Mouse (Mus musculus) kidney, adult 2 months (tissue): Measurements from ENCODE around the gene Tcte1. TPM values are rescaled to one million over a fixed set of nuclear protein-coding genes. Genes with fewer than 3 reads are reported as not detected.

Experiments used
- DNase-seq: peaks from one replicate; pipeline ENCODE4 v3.0.0; 2021
- H3K27ac ChIP-seq: fragments of 200-500 bp; 2 replicates; pipeline ENCODE4 v1.5.1; 2012; ENCODE audit warnings: low read depth, low read length, control low read depth, inconsistent platforms; ENCODE audit not compliant: insufficient read depth
- H3K27me3 ChIP-seq: fragments of 200-500 bp; replicated peaks from 2 replicates; pipeline ENCODE4 v1.6.1; 2012; ENCODE audit warnings: mild to moderate bottlenecking, moderate library complexity, low read length, inconsistent platforms; ENCODE audit not compliant: control insufficient read depth, insufficient read depth
- H3K36me3 ChIP-seq: fragments of 200-500 bp; 2 replicates; pipeline ENCODE4 v1.6.1; 2012; ENCODE audit warnings: mild to moderate bottlenecking, moderate library complexity, low read length, inconsistent platforms; ENCODE audit not compliant: control insufficient read depth, insufficient read depth
- H3K4me1 ChIP-seq: fragments of 200-500 bp; 2 replicates; pipeline ENCODE4 v1.6.1; 2011; ENCODE audit warnings: low read length; ENCODE audit not compliant: control insufficient read depth, insufficient read depth
- H3K4me3 ChIP-seq: fragments of 200-500 bp; 2 replicates; pipeline ENCODE4 v1.5.1; 2011; ENCODE audit warnings: mild to moderate bottlenecking, low read depth, low read length, control low read depth; ENCODE audit not compliant: insufficient read depth
- CTCF ChIP-seq: fragments of 200-500 bp; conservative IDR thresholded peaks from 2 replicates; pipeline ENCODE4 v1.5.1; 2011; ENCODE audit warnings: low read depth, mild to moderate bottlenecking, control low read depth, low read length, moderate library complexity, mixed read lengths; ENCODE audit not compliant: insufficient read depth, insufficient read length
- POLR2A ChIP-seq: fragments of 200-500 bp; IDR thresholded peaks from one replicate; pipeline ENCODE4 v1.6.1; 2011; ENCODE audit warnings: low read depth, low read length, control low read depth
- WGBS: fragments of 180-500 bp; shearing (Covaris S2); methylation state at CpG from one replicate; pipeline ENCODE4 v1.1.7; 2018; 5-methylcytosine and 5-hydroxymethylcytosine counted together
- polyA plus RNA-seq: library from polyadenylated mRNA; depleted of rRNA; stranded (reverse); fragments of >200 nt; gene quantifications from 2 replicates; pipeline ENCODE4 v1.2.3, GENCODE M21; 2012

Gene Tcte1
- polyA plus RNA-seq, 1 experiment: 0.09 TPM

DNA sequence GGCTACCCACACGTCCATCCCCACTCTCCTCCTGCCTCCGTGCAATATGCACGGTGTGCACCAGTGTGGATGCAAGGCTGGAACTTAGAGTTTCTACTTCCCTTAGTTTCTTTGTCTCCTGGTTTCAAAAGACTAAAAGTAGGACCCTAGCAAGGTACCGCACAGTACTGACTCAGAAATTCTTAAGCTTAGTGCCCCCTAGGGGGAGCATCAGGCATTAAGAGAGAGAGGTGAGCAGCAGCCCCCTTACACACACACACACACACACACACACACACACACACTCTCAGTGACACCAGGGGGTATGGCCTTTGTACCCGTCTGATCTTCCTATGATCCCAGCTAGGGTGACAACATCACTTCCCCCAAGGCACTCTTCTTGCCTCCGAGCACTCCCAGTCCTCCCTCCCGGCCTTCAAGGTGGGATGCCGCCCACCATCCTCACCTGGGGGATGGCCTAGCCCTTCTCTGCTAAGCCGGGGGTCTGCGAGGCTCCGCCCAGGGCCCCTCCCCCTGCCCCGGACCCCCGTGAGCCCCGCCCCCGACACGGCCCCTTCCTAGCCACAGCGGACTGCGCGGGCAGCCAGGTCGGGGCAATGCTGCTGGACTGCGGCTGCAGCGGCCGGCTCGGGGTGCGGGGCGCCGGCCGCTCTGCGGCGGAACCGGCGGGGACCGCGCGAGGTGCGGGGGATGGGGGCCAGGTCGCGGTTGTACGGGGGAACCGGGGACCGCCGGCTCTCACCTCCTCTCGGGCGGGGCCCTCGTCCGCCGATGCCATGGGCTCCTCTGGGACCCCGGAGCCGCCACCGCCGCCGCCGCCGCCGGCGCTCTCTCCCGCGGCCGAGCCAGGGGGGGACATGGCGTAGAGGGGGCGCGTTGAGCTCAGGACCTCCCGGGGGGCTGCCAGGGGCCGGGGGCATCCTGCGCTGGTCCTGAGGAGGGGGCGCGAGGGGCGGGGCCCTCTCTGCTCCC lies 25.6 kb downstream of the Tcte1 start:
- no peak for DNase-seq
- Histone ChIP-seq H3K27me3 (peaks cover 5% of the 10 kb centered on the region), H3K36me3 (no peaks in the 10 kb centered on the region), H3K27ac (no peak overlapping the region), H3K4me3 (peak overlapping the region; percentile 26; the same call in 1 of the 2 replicates), H3K4me1 (no peaks in the 10 kb centered on the region)
- 5% methylated on average over 62 of the region's 68 CpGs for WGBS
- no peak for TF ChIP-seq CTCF
- TF ChIP-seq POLR2A: no peak

DNA sequence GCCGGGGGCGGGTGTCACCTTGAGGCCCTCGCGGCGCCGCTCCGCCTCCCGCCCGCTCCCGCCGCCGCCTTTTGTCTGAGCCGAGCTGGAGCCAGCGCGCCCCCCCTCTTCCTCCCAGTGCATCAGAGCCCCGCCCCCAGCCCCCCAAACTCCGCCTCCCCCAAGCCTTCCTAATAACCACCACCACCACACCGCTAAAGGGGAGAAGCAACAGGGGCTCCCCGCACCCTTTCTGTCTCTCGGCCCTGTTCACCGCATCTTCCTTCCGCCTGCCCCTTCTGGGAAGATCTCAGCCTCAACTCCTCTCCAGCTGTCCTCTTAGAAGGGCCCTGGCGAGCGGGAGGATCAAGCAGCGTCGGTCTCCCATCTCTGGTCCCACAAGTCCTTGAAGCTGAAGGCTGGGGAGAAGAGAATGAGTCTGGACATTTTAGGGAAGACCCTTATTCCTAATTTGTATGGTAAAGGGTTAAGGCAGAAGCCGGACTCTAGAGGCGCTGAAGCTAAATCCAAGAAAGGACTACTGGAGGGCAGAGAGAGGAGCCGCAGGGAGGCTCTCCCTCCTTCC lies 26.5 kb downstream of the Tcte1 start, which contains the start of gene Tmem151b:
Tmem151b (minus strand) TSS at position 61 of the 565 bp plus-strand sequence.
- Histone ChIP-seq H3K36me3 (no peaks in the 10 kb centered on the region), H3K27me3 (peaks cover 5% of the 10 kb centered on the region), H3K27ac (no peak within 1 kb of the TSS), H3K4me1 (no peaks in the 10 kb centered on the region), H3K4me3 (peak within 1 kb of the TSS; percentile 26; the same call in 1 of the 2 replicates)
- no peak for TF ChIP-seq CTCF
- no peak for TF ChIP-seq POLR2A
- 3% methylated on average over 13 of the region's 29 CpGs for WGBS
- DNase-seq: no peak

- DNase-seq: no peak
- H3K36me3 ChIP-seq: no peaks in the 10 kb centered on the region
- no peak for TF ChIP-seq POLR2A
- TF ChIP-seq CTCF: no peak
- no peak overlapping the region for H3K27ac ChIP-seq
- no peak overlapping the region for H3K4me3 ChIP-seq
- 40% methylated on average over 5 of the region's 5 CpGs for WGBS
- H3K27me3 ChIP-seq: peaks cover 5% of the 10 kb centered on the region
- no peaks in the 10 kb centered on the region for H3K4me1 ChIP-seq
These were observed 27.0 kb downstream of the Tcte1 start for GRCm38 (mm10) chr17:45550253-45550652.

GRCm38 (mm10) chr17:45551249-45551796 lies 28.1 kb downstream of the Tcte1 start:
- H3K36me3 ChIP-seq: no peaks in the 10 kb centered on the region
- TF ChIP-seq POLR2A (no peak), CTCF (no peak)
- H3K4me1 ChIP-seq: peaks cover 3% of the 10 kb centered on the region
- H3K27me3 ChIP-seq: peaks cover 5% of the 10 kb centered on the region
- 57% methylated on average over 7 of the region's 7 CpGs for WGBS
- H3K27ac ChIP-seq: no peak overlapping the region
- DNase-seq: no peak
- H3K4me3 ChIP-seq: no peak overlapping the region

GRCm38 (mm10) chr17:45551816-45552451 lies 28.7 kb downstream of the Tcte1 start:
- DNase-seq: peak; percentile 83
- peaks cover 6% of the 10 kb centered on the region for H3K4me1 ChIP-seq
- TF ChIP-seq CTCF (peak; percentile 99), POLR2A (no peak)
- no peaks in the 10 kb centered on the region for H3K36me3 ChIP-seq
- 9% methylated on average over 8 of the region's 8 CpGs for WGBS
- H3K4me3 ChIP-seq: no peak overlapping the region
- no peak overlapping the region for H3K27ac ChIP-seq
- H3K27me3 ChIP-seq: peaks cover 5% of the 10 kb centered on the region

DNA sequence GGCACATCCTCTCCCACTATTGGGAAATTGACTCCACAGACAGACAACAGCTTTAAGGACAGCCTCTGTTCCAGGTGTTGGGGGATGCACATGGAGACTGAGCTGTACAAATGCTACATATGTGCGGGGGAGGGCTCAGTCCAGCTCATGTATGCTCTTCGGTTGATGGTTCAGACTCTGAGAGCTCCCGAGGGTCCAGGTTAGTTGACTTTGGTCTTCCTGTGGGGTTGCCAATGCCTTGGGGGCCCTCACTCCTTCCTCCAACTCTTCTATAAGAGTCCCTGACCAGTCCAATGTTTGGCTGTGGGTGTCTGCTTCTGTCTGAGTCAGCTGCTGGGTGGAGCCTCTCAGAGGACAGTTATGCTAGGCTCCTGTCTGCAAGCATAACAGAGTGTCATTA lies 29.8 kb downstream of the Tcte1 start:
- no peak overlapping the region for H3K27ac ChIP-seq
- TF ChIP-seq CTCF: no peak
- TF ChIP-seq POLR2A: no peak
- WGBS: 68% methylated on average over 3 of the region's 3 CpGs
- no peaks in the 10 kb centered on the region for H3K36me3 ChIP-seq
- no peak overlapping the region for H3K4me3 ChIP-seq
- peaks cover 5% of the 10 kb centered on the region for H3K27me3 ChIP-seq
- H3K4me1 ChIP-seq: peaks cover 7% of the 10 kb centered on the region
- no peak for DNase-seq
